Mouse (Mus musculus) embryonic facial prominence, embryonic 14.5 days (tissue): Measurements from ENCODE around the gene Gm11634. TPM values are rescaled to one million over a fixed set of nuclear protein-coding genes. Genes with fewer than 3 reads are reported as not detected.

ENCODE experiments used
- polyA plus RNA-seq: library from polyadenylated mRNA; unstranded; fragments of >200 nt; fragmentation: Nextera tagmentation; extraction: Ambion mirVana; gene quantifications from 2 replicates; pipeline ENCODE4 v1.2.1, GENCODE M21; 2014

Gm11634 gene
- polyA plus RNA-seq, 1 experiment from 2014 or later = not detected

Other genes with a start within 250 kb of the Gm11634 start
- not detected in 2 replicates for gene G6pc, start 231.7 kb downstream of the Gm11634 start, polyA plus RNA-seq
- 43.4 and 59.3 TPM in 2 replicates for gene Aarsd1, start 181.6 kb downstream of the Gm11634 start, polyA plus RNA-seq
- 13.4 and 16.0 TPM in 2 replicates for gene Gm27029, start 174.5 kb downstream of the Gm11634 start, polyA plus RNA-seq
- 16.2 and 17.3 TPM in 2 replicates for gene Rundc1, start 174.2 kb downstream of the Gm11634 start, polyA plus RNA-seq
- 35.5 and 37.1 TPM in 2 replicates for gene Ptges3l, start 173.9 kb downstream of the Gm11634 start, polyA plus RNA-seq
- gene Rpl27, start 157.0 kb downstream of the Gm11634 start, polyA plus RNA-seq = 376 and 406 TPM in 2 replicates
- gene Ifi35, start 150.8 kb downstream of the Gm11634 start, polyA plus RNA-seq = 14.1 and 14.3 TPM in 2 replicates
- gene Rnd2, start 134.3 kb downstream of the Gm11634 start, polyA plus RNA-seq = 7.4 and 9.8 TPM in 2 replicates
- gene Vat1, start 133.0 kb downstream of the Gm11634 start, polyA plus RNA-seq = 50.4 and 51.0 TPM in 2 replicates
- gene Brca1, start 47.3 kb downstream of the Gm11634 start, polyA plus RNA-seq = 10.4 and 11.3 TPM in 2 replicates
- 63.6 and 70.6 TPM in 2 replicates for gene Nbr1, start 47.1 kb downstream of the Gm11634 start, polyA plus RNA-seq
- gene Tmem106a, start 17.0 kb downstream of the Gm11634 start, polyA plus RNA-seq = 5.9 and 6.5 TPM in 2 replicates
- gene Rdm1, start 27.9 kb upstream of the Gm11634 start, polyA plus RNA-seq = 34.9 and 39.4 TPM in 2 replicates
- 4.2 and 4.7 TPM in 2 replicates for gene Arl4d, start 66.3 kb upstream of the Gm11634 start, polyA plus RNA-seq
- gene Dhx8, start 133.7 kb upstream of the Gm11634 start, polyA plus RNA-seq = 28.1 and 31.5 TPM in 2 replicates
- 9.3 and 11.8 TPM in 2 replicates for gene Etv4, start 186.1 kb upstream of the Gm11634 start, polyA plus RNA-seq